Mouse (Mus musculus): ENCODE measurements around the gene Faim2. TPM values are rescaled to one million over a fixed set of nuclear protein-coding genes. Genes with fewer than 3 reads are reported as not detected.

The Faim2 gene
- polyA plus RNA-seq, 1 experiment from 2014 or later: 1.6 TPM

DNA sequence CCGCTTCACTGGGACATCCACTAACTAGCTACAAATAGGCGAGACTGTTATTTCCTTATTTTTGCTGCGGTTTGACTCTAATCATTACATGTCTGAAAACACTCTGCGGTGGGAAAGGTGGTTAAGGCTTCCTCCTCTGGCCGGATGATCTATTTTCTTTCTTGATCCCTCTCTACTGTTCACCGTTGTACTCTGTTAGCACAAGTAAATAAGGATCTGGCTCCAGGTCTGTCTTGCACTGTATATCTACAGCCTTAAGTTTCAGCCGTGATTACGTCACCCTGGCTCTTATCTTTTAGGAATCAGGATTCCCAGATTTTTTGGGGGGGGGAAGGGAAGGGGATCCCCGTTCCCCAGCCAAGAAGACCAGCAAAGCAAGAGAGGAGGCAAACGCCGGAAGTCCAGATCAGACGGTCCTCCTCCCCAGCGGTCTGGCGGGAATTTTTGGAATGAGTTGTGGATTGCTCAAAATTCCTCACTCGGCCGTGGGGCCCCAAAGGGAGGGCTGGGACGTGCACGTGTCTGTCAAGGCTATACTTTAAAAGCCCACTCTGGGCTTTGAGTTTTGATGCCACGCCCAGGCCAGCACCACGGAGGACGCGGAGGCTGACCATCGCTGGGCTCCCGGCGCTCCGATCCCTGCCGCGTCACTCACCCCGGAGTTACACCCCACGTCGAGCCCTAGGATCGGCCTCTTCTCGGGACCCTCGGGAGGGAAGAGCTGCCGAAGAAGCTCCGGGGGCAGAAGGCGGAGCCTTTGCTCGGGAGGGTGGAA lies 54.0 kb downstream of the Faim2 start:
- peaks cover 4% of the 10 kb centered on the region; the same call in 1 of the 2 replicates for H3K27me3 ChIP-seq (replicated peaks; ENCODE audit: control insufficient read depth, insufficient read depth, low read length)
- ATAC-seq: peak; percentile 58
- H3K9ac ChIP-seq (ENCODE audit: low read depth, low read length): peak overlapping the region; percentile 60
- no peaks in the 10 kb centered on the region for H3K4me1 ChIP-seq (replicated peaks; ENCODE audit: control insufficient read depth, insufficient read depth, low read length)
- H3K4me2 ChIP-seq (replicated peaks; ENCODE audit: low read depth): peak overlapping the region; percentile 81
- peak overlapping the region; percentile 70 for H3K4me3 ChIP-seq (ENCODE audit: low read depth, low read length)
- WGBS: 5% methylated on average over 38 of the region's 38 CpGs
- peak overlapping the region; percentile 54 for H3K27ac ChIP-seq (ENCODE audit: low read depth, low read length)
- no peaks in the 10 kb centered on the region for H3K9me3 ChIP-seq (ENCODE audit: control insufficient read depth)
- H3K36me3 ChIP-seq (ENCODE audit: control insufficient read depth, insufficient read depth): 0 out of 2 replicates have a peak, but pooled peaks cover 5% of the 10 kb centered on the region
- TF ChIP-seq CTCF (IDR thresholded peaks at IDR 0.05; ENCODE audit: low read depth): no peak

DNA sequence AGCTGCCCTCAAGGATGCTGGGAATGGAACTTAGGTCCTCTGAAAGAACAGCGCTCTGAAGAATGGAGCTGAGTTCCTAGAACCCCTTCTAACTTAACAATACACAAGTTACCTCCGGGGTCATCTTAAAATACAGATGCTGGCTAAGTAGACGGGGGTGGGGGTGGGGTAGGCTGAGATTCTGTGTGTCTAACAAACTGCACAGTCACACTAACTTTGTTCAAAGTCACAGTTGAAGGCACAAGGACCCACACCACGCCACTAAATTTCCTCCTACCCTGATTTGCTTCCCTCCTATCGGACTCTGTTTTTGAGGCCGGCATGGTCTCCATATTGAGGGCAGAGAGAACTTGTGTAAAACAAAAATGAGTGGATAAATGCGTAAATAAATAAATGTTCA lies 55.0 kb downstream of the Faim2 start:
- Histone ChIP-seq H3K27ac (ENCODE audit: low read depth, low read length) (no peak overlapping the region), H3K9ac (ENCODE audit: low read depth, low read length) (no peak overlapping the region), H3K4me2 (replicated peaks; ENCODE audit: low read depth) (no peak overlapping the region), H3K27me3 (replicated peaks; ENCODE audit: control insufficient read depth, insufficient read depth, low read length) (peaks cover 4% of the 10 kb centered on the region; the same call in 1 of the 2 replicates), H3K4me3 (ENCODE audit: low read depth, low read length) (no peak overlapping the region), H3K4me1 (replicated peaks; ENCODE audit: control insufficient read depth, insufficient read depth, low read length) (no peaks in the 10 kb centered on the region), H3K9me3 (ENCODE audit: control insufficient read depth) (no peaks in the 10 kb centered on the region), H3K36me3 (ENCODE audit: control insufficient read depth, insufficient read depth) (0 out of 2 replicates have a peak, but pooled peaks cover 5% of the 10 kb centered on the region)
- no peak for TF ChIP-seq CTCF (IDR thresholded peaks at IDR 0.05; ENCODE audit: low read depth)
- WGBS: 89% methylated on average over 7 of the region's 7 CpGs
- no peak for ATAC-seq

DNA sequence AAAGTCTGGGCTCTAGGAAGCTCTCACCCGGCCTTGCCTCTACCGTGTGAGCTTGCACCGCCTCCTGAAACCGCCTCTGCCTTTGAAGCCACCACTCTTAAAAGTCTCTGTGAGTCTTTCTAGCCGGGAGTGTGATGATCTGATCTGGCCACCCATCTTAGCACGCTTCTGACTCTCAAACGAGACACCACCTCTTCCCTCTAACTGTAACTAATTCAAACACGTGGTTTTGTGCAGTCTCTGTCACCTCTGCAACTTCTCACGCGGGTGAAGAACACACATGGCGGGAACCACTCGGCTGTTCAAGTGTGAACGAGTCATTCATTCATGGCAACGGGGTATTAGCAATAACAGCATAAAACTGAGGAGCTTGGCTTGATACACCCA lies 56.3 kb downstream of the Faim2 start:
- H3K36me3 ChIP-seq (ENCODE audit: control insufficient read depth, insufficient read depth): 0 out of 2 replicates have a peak, but pooled peaks cover 5% of the 10 kb centered on the region
- no peak for ATAC-seq
- 77% methylated on average over 14 of the region's 14 CpGs for WGBS
- H3K4me3 ChIP-seq (ENCODE audit: low read depth, low read length): no peak overlapping the region
- no peak overlapping the region for H3K27ac ChIP-seq (ENCODE audit: low read depth, low read length)
- H3K9ac ChIP-seq (ENCODE audit: low read depth, low read length): no peak overlapping the region
- TF ChIP-seq CTCF (IDR thresholded peaks at IDR 0.05; ENCODE audit: low read depth): no peak
- H3K9me3 ChIP-seq (ENCODE audit: control insufficient read depth): no peaks in the 10 kb centered on the region
- no peak overlapping the region for H3K4me2 ChIP-seq (replicated peaks; ENCODE audit: low read depth)
- no peaks in the 10 kb centered on the region for H3K4me1 ChIP-seq (replicated peaks; ENCODE audit: control insufficient read depth, insufficient read depth, low read length)
- H3K27me3 ChIP-seq (replicated peaks; ENCODE audit: control insufficient read depth, insufficient read depth, low read length): peaks cover 4% of the 10 kb centered on the region; the same call in 1 of the 2 replicates

DNA sequence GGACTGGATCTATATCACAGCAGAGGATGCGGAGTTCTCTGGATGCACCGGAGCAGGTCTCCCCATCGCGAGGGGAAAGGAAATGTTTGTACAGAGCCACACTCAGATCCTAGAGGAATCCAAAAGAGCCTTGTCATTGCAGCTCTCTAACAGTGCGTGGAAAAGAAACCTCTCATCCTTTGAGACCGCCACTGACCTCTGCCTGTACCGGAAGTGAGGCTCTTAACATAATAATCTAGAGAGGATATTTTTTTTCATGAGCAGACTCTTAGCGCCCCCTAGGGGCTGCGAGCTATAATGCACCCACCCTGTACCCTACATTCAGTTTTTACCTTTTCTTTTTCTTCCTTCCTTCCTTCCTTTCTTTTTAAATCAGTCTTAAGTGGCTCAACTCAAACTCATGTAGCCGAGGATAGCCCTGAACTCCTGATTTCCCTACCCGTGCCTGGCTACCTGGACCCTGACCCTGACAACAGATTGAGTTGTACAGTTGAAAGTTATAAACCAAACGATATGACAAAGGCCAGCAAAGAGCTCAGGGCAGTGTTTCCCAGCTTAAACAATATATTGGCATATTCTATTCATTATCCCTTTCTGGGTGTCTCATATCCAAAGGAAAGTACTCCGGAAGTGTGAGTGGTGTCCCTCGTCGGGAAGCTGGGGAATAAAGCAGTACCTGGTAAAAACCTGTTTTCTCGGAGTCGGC lies 56.8 kb downstream of the Faim2 start:
- no peaks in the 10 kb centered on the region for H3K4me1 ChIP-seq (replicated peaks; ENCODE audit: control insufficient read depth, insufficient read depth, low read length)
- no peak overlapping the region; the same call in 1 of the 2 replicates for H3K4me2 ChIP-seq (replicated peaks; ENCODE audit: low read depth)
- no peak overlapping the region for H3K9ac ChIP-seq (ENCODE audit: low read depth, low read length)
- no peak for ATAC-seq
- WGBS: 52% methylated on average over 17 of the region's 17 CpGs
- H3K4me3 ChIP-seq (ENCODE audit: low read depth, low read length): no peak overlapping the region
- H3K9me3 ChIP-seq (ENCODE audit: control insufficient read depth): no peaks in the 10 kb centered on the region
- H3K27ac ChIP-seq (ENCODE audit: low read depth, low read length): no peak overlapping the region
- peaks cover 4% of the 10 kb centered on the region; the same call in 1 of the 2 replicates for H3K27me3 ChIP-seq (replicated peaks; ENCODE audit: control insufficient read depth, insufficient read depth, low read length)
- H3K36me3 ChIP-seq (ENCODE audit: control insufficient read depth, insufficient read depth): 0 out of 2 replicates have a peak, but pooled peaks cover 5% of the 10 kb centered on the region
- peak; percentile 80 for TF ChIP-seq CTCF (IDR thresholded peaks at IDR 0.05; ENCODE audit: low read depth)

DNA sequence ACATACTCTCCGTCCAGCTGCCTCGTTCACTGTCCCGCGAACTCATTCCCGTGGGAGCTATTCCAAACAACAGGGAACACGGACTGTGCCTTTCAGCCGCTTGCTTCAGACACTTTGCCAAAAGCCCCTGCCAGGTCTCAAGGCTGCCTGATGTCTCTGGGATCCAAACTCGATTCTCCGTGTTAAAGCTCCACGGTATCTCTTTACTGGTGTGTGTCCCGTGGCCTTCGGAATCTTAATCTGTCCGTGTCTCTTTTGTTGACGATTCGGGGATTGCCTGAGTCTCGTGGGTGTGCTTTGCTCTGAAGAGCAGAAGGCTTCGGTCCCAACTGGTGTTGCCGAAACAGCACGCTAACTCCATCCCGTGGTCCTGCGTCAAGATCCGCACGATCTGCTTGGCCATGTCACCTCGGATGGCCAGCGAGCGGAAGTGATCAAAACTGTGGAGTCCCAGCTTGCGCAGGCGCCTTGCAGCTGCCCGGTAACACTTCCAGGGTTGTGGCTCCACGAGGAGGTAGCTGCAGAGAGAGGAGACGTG lies 57.7 kb downstream of the Faim2 start:
- no peak for TF ChIP-seq CTCF (IDR thresholded peaks at IDR 0.05; ENCODE audit: low read depth)
- Histone ChIP-seq H3K4me1 (replicated peaks; ENCODE audit: control insufficient read depth, insufficient read depth, low read length) (no peaks in the 10 kb centered on the region), H3K27ac (ENCODE audit: low read depth, low read length) (no peak overlapping the region), H3K4me3 (ENCODE audit: low read depth, low read length) (no peak overlapping the region), H3K9me3 (ENCODE audit: control insufficient read depth) (no peaks in the 10 kb centered on the region), H3K9ac (ENCODE audit: low read depth, low read length) (no peak overlapping the region), H3K4me2 (replicated peaks; ENCODE audit: low read depth) (no peak overlapping the region), H3K27me3 (replicated peaks; ENCODE audit: control insufficient read depth, insufficient read depth, low read length) (0 out of 2 replicates have a peak, but pooled peaks cover under 1% of the 10 kb centered on the region), H3K36me3 (ENCODE audit: control insufficient read depth, insufficient read depth) (0 out of 2 replicates have a peak, but pooled peaks cover 5% of the 10 kb centered on the region)
- 83% methylated on average over 31 of the region's 31 CpGs for WGBS
- no peak for ATAC-seq

DNA sequence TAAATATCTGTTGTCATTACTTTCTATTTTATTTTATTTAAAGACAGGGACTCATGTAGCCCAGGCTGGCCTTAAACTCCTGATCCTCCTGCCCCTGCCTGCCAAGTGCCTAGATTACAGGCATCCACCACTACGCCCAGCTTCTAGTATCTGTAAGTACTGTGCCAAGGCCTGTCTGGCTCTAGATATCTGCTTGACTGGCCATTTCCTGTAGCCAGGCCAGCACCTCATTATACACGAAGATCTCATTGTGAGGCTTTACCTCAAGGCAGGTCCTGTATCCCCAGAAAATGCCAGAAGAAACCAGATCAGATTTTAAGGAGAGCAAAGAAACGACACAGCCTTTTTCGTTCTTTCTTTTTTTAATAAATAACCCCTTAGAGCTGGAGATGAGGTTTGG lies 58.2 kb downstream of the Faim2 start:
- no peaks in the 10 kb centered on the region for H3K4me1 ChIP-seq (replicated peaks; ENCODE audit: control insufficient read depth, insufficient read depth, low read length)
- no peak overlapping the region for H3K4me3 ChIP-seq (ENCODE audit: low read depth, low read length)
- no peaks in the 10 kb centered on the region for H3K9me3 ChIP-seq (ENCODE audit: control insufficient read depth)
- H3K27ac ChIP-seq (ENCODE audit: low read depth, low read length): no peak overlapping the region
- no peak for TF ChIP-seq CTCF (IDR thresholded peaks at IDR 0.05; ENCODE audit: low read depth)
- ATAC-seq: no peak
- 0 out of 2 replicates have a peak, but pooled peaks cover 5% of the 10 kb centered on the region for H3K36me3 ChIP-seq (ENCODE audit: control insufficient read depth, insufficient read depth)
- no peak overlapping the region for H3K4me2 ChIP-seq (replicated peaks; ENCODE audit: low read depth)
- H3K27me3 ChIP-seq (replicated peaks; ENCODE audit: control insufficient read depth, insufficient read depth, low read length): no peaks in the 10 kb centered on the region
- 91% methylated on average over 4 of the region's 4 CpGs for WGBS
- no peak overlapping the region for H3K9ac ChIP-seq (ENCODE audit: low read depth, low read length)
